Mouse (Mus musculus) heart, postnatal 0 days (tissue): ENCODE results near the gene Gm20822. TPM values are rescaled to one million over a fixed set of nuclear protein-coding genes. Genes with fewer than 3 reads are reported as not detected.
"Not testable (repeated sequence)": the region's sequence is repeated elsewhere in the genome, so short reads cannot be mapped to it uniquely, and the experiment has no call there.

Experiments used
- ATAC-seq: fragments of 200-750 bp; cut with Nextera tagmentation; 2 replicates; pipeline ENCODE4 v1.8.0; 2017; ENCODE audit warnings: low read depth, moderate number of reproducible peaks, moderate library complexity; ENCODE audit not compliant: insufficient read depth
- DNase-seq: peaks from one replicate; pipeline ENCODE4 v3.0.0-alpha.2; 2016; ENCODE audit warnings: low spot score
- H3K27ac ChIP-seq: fragments of 300-500 bp; sonication (generic); 2 replicates; pipeline ENCODE4 v1.5.1; 2014; ENCODE audit warnings: low read depth, mild to moderate bottlenecking
- H3K27me3 ChIP-seq: fragments of 300-500 bp; sonication (generic); 2 replicates; pipeline ENCODE4 v1.6.1; 2014; ENCODE audit warnings: low read length, mixed read lengths; ENCODE audit not compliant: control insufficient read depth, insufficient read depth
- H3K36me3 ChIP-seq: fragments of 300-500 bp; sonication (generic); replicated peaks from 2 replicates; pipeline ENCODE4 v1.6.1; 2014; ENCODE audit warnings: low read length, mixed read lengths; ENCODE audit not compliant: control insufficient read depth, insufficient read depth
- H3K4me1 ChIP-seq: fragments of 300-500 bp; sonication (generic); 2 replicates; pipeline ENCODE4 v1.6.1; 2014; ENCODE audit warnings: antibody characterized with exemption; ENCODE audit not compliant: control insufficient read depth, insufficient read depth
- H3K4me2 ChIP-seq: fragments of 300-500 bp; sonication (generic); 2 replicates; pipeline ENCODE4 v1.6.1; 2014; ENCODE audit warnings: low read depth, mild to moderate bottlenecking, low read length, moderate library complexity
- H3K4me3 ChIP-seq: fragments of 300-500 bp; sonication (generic); 2 replicates; pipeline ENCODE4 v1.5.1; 2014; ENCODE audit warnings: low read depth, low read length
- H3K9ac ChIP-seq: fragments of 300-500 bp; sonication (generic); replicated peaks from 2 replicates; pipeline ENCODE4 v1.6.1; 2014; ENCODE audit warnings: low read depth, low read length, mixed read lengths
- H3K9me3 ChIP-seq: fragments of 300-500 bp; sonication (generic); replicated peaks from 2 replicates; pipeline ENCODE4 v1.6.1; 2016; ENCODE audit warnings: low read length; ENCODE audit not compliant: control insufficient read depth
- WGBS: fragments of 180-500 bp; shearing (Covaris S2); extraction: QIAGEN DNeasy Blood & Tissue Kit; methylation state at CpG from one replicate; pipeline ENCODE4 v1.1.7; 2014; 5-methylcytosine and 5-hydroxymethylcytosine counted together
- polyA plus RNA-seq: library from polyadenylated mRNA; unstranded; fragments of >200 nt; fragmentation: Nextera tagmentation; extraction: Ambion mirVana; gene quantifications from 2 replicates; pipeline ENCODE4 v1.2.1, GENCODE M21; 2015
- total RNA-seq: library from RNA; depleted of rRNA; stranded (reverse); fragments of >200 nt; gene quantifications from 2 replicates; pipeline ENCODE4 v1.2.3, GENCODE M21; 2014; ENCODE audit warnings: low replicate concordance; rRNA removed

Gm20822 gene
- not detected in 2 replicates for total RNA-seq
- not detected in 2 replicates for polyA plus RNA-seq

DNA sequence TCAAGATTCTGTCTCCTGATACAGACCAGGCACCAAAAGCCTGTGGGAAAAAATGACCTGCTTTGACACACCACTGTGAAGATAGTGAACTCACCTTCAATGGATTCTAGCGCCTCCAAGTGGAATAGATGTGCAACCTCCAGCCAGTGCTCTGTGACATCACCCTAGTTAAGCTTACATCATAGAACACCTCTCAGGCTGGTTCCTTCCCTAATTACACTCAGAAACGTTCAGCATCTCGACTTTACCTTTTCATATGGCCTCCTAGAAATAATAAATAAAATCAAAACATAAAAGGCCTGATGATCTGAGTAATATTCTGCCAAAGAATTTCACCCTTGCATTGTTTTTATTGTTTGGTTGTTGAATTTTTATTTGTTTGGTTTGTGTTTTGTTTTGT is at the start of gene Gm20822:
Gene Gm20822 (minus strand): TSS at position 101 of the 400 bp plus-strand sequence.
- not testable (repeated sequence) for ATAC-seq, H3K27ac ChIP-seq, H3K27me3 ChIP-seq, H3K4me3 ChIP-seq, H3K4me1 ChIP-seq, H3K9ac ChIP-seq, H3K36me3 ChIP-seq, DNase-seq, H3K9me3 ChIP-seq, H3K4me2 ChIP-seq
- no CpG with 5 or more reads among the region's 3 CpGs for WGBS
